ENCODE assay signal across 8 mouse cellular contexts in the genomic region with DNA sequence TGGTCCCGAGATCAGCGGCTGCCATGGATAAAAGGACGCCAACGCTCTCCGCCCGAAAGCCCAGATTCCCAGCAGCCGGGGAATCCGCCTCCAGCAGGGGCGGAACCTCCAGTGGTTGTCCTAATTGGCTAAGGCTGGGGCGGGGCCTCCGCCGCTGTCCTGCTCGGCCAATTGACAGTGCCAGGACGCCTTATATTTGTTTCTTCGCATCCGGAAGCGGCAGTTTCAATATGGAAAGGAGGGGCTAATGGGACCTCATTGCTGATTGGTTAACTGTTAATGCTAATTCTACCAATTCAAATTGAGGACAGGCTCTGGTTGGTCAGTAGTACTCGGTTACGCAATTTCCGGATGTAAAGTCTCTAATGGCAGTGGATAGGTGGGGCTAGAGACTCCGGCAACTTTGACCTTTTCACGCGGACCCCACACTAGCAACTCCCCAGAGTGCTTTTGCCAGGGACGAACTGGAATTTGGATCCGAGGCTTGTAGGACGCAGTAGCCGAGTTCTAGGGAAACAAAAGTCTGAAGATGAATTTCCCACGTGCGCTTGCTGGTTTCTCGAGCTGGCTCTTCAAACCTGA. TPM values are rescaled to one million over a fixed set of nuclear protein-coding genes. Genes with fewer than 3 reads are reported as not detected.
A peak's percentile ranks its signal among the peaks of the same experiment; 100 is the strongest.
DNase-seq lines count a peak whose midpoint lies in the region; ATAC-seq lines count a peak whose summit lies in the region.

Gene Miip (minus strand): TSS at position 367 of the 582 bp plus-strand sequence.
Gene Fv1 (plus strand): TSS at position 530 of the 582 bp plus-strand sequence.

- peak within 1 kb of the TSS; percentile 80 for H3K9ac ChIP-seq in lung, embryonic 16.5 days (ENCODE audit: low read length)

- WGBS in lung, embryonic 16.5 days, result under 1% methylated on average over 30 of the region's 30 CpGs

- H3K4me2 ChIP-seq in lung, embryonic 16.5 days (ENCODE audit: low read depth, low read length), result peak within 1 kb of the TSS; percentile 72

- DNase-seq in MEL-GATA-1-ER (ENCODE audit: extremely low read depth, low read depth), result peak; percentile 100
- DNase-seq in cerebellum, adult 8-10 months, result peak; percentile 89
- peak; percentile 97 for DNase-seq in forelimb bud, embryonic 11.5 days (ENCODE audit: low read depth, low spot score)
- DNase-seq in layer of hippocampus, adult 9-10 months (ENCODE audit: low spot score), result peak; percentile 98
- peak; percentile 63 for DNase-seq in ovary, postnatal 10 days (ENCODE audit: low spot score)
- DNase-seq in thymus, postnatal 10 days (ENCODE audit: low spot score in 2 of 2), result peak; percentile 83 to 90

- peak; percentile 94 to 97 for ATAC-seq in hematopoietic stem cell, adult 5-6 weeks (replicated peaks in 1 of 2; ENCODE audit: insufficient read depth in 1 of 2, low FRiP score in 2 of 2, low TSS enrichment in 1 of 2, low read depth in 1 of 2, poor library complexity in 2 of 2, severe bottlenecking in 2 of 2)
- peak; percentile 98 for ATAC-seq in lung, embryonic 16.5 days (ENCODE audit: low read depth)

- no peaks in the 10 kb centered on the region for H3K27me3 ChIP-seq in lung, embryonic 16.5 days (ENCODE audit: control insufficient read depth, insufficient read depth, low read depth, low read length)

- H3K9me3 ChIP-seq in lung, embryonic 16.5 days (ENCODE audit: control insufficient read depth, low read length), result 0 out of 2 replicates have a peak, but pooled peaks cover 3% of the 10 kb centered on the region

- peak within 1 kb of the TSS; percentile 77 for H3K4me3 ChIP-seq in lung, embryonic 16.5 days (ENCODE audit: low read length)

- H3K4me1 ChIP-seq in lung, embryonic 16.5 days (replicated peaks; ENCODE audit: control insufficient read depth, insufficient read depth, low read length), result peaks cover 15% of the 10 kb centered on the region

- peak within 1 kb of the TSS; percentile 82 for H3K27ac ChIP-seq in lung, embryonic 16.5 days (ENCODE audit: low read length)

- H3K36me3 ChIP-seq in lung, embryonic 16.5 days (ENCODE audit: control insufficient read depth, insufficient read depth, low read length), result peaks cover 30% of the 10 kb centered on the region

RNA-seq across cellular contexts. Expression of gene Miip, which starts in this region (rescaled TPM):
- 29.5 and 39.4 TPM in 2 replicates for total RNA-seq in hematopoietic stem cell, adult 5-6 weeks (2017)
- polyA plus RNA-seq in lung, embryonic 16.5 days (2015; fragmentation: Nextera tagmentation; extraction: Ambion mirVana), result 47.0 and 48.2 TPM in 2 replicates

RNA-seq across cellular contexts. Expression of gene Fv1, which starts in this region (rescaled TPM):
- 18.2 and 19.9 TPM in 2 replicates for total RNA-seq in hematopoietic stem cell, adult 5-6 weeks (2017)
- 7.3 and 9.5 TPM in 2 replicates for polyA plus RNA-seq in lung, embryonic 16.5 days (2015; fragmentation: Nextera tagmentation; extraction: Ambion mirVana)

Comparison
In these comparisons a context has a peak if more than half of its experiments do, and no peak if none do; other contexts are left out.
1. Peak in every context shown above with its lines: DNase-seq, ATAC-seq, H3K4me3 ChIP-seq and H3K27ac ChIP-seq.